Mouse (Mus musculus): ENCODE measurements around the gene Cyth1.

- no peak for TF ChIP-seq CTCF (IDR thresholded peaks at IDR 0.05; ENCODE audit: extremely low read depth, insufficient read depth, insufficient read length, insufficient replicate concordance)
- no peak for TF ChIP-seq POLR2A (IDR thresholded peaks at IDR 0.05; ENCODE audit: low read depth, low read length)
These were observed 8.0 kb upstream of the Cyth1 start for GRCm38 (mm10) chr11:118256371-118256770.
